Mouse (Mus musculus) heart, postnatal 14 days (tissue): ENCODE results near the gene Gm43951. TPM values are rescaled to one million over a fixed set of nuclear protein-coding genes. Genes with fewer than 3 reads are reported as not detected.
A peak's percentile ranks its signal among the peaks of the same experiment; 100 is the strongest.
"Not testable (repeated sequence)": the region's sequence is repeated elsewhere in the genome, so short reads cannot be mapped to it uniquely, and the experiment has no call there.

Source experiments
- DNase-seq, 2 experiments: peaks; one replicate each; pipeline ENCODE4 v3.0.0; 2021 to 2022
- intact Hi-C: fragments of 180-260 bp; cut with DNase I; formaldehyde crosslinking; loops from one replicate; pipeline ENCODE4 v1.15.1; 2025
- total RNA-seq, 2 experiments: library from RNA; stranded (reverse); gene quantifications; 2 replicates each; pipeline ENCODE4 v1.2.3; 2021

The Gm43951 gene
- total RNA-seq, 2 experiments from 2014 or later = 0.41 to 0.74 TPM

- peak; percentile 87 for DNase-seq
- intact Hi-C loops = loop anchor here (5.0 kb wide), 1 partner anchor 155 kb away; no protein-coding TSS in a partner anchor
These were observed 679 bp upstream of the Gm43951 start, which contains the start of the genes 4933427D14Rik and Txndc17 for GRCm38 (mm10) chr11:72207204-72207833. Gene 4933427D14Rik (minus strand): TSS chr11:72207459. Gene Txndc17 (plus strand): TSS chr11:72207547.

GRCm38 (mm10) chr11:72205256-72205655, 1.4 kb downstream of the Gm43951 start:
- intact Hi-C loops = loop anchor here (5.0 kb wide), 1 partner anchor 153 kb away; no protein-coding TSS in a partner anchor
- DNase-seq = no peak

- intact Hi-C loops = no loop called here
- DNase-seq = no peak
These were observed 3.2 kb downstream of the Gm43951 start for GRCm38 (mm10) chr11:72203440-72203839.

- intact Hi-C loops = no loop called here
- DNase-seq = no peak
These were observed 10.1 kb downstream of the Gm43951 start for GRCm38 (mm10) chr11:72196506-72196905.

- DNase-seq = no peak
- intact Hi-C loops = no loop called here
These were observed 12.4 kb downstream of the Gm43951 start for GRCm38 (mm10) chr11:72194259-72194658.

- DNase-seq = no peak
- intact Hi-C loops = no loop called here
These were observed 15.8 kb downstream of the Gm43951 start for GRCm38 (mm10) chr11:72190857-72191256.

GRCm38 (mm10) chr11:72184252-72184651, 22.4 kb downstream of the Gm43951 start:
- intact Hi-C loops = no loop called here
- no peak for DNase-seq

- intact Hi-C loops = no loop called here
- DNase-seq = no peak
These were observed 25.5 kb downstream of the Gm43951 start for GRCm38 (mm10) chr11:72181136-72181535.

- intact Hi-C loops = no loop called here
These were observed 26.1 kb downstream of the Gm43951 start for GRCm38 (mm10) chr11:72180556-72180955.

GRCm38 (mm10) chr11:72176553-72176952, 30.1 kb downstream of the Gm43951 start:
- intact Hi-C loops = no loop called here
- DNase-seq = no peak

More at GRCm38 (mm10) chr11:72180556-72180955, 26.1 kb downstream of the Gm43951 start:
- DNase-seq = no peak

GRCm38 (mm10) chr11:72175966-72176365, 30.7 kb downstream of the Gm43951 start:
- intact Hi-C loops = no loop called here
- no peak for DNase-seq

GRCm38 (mm10) chr11:72174721-72175120, 31.9 kb downstream of the Gm43951 start:
- intact Hi-C loops = no loop called here

GRCm38 (mm10) chr11:72173506-72173905, 33.1 kb downstream of the Gm43951 start:
- DNase-seq = no peak
- intact Hi-C loops = no loop called here

More at GRCm38 (mm10) chr11:72174721-72175120, 31.9 kb downstream of the Gm43951 start:
- DNase-seq = no peak

GRCm38 (mm10) chr11:72171906-72172305, 34.7 kb downstream of the Gm43951 start:
- intact Hi-C loops, DNase-seq: not testable (repeated sequence)

- intact Hi-C loops = no loop called here
- no peak for DNase-seq
These were observed 36.8 kb downstream of the Gm43951 start for GRCm38 (mm10) chr11:72169871-72170270.

GRCm38 (mm10) chr11:72163198-72163597, 43.4 kb downstream of the Gm43951 start:
- intact Hi-C loops = no loop called here
- DNase-seq = no peak

- no peak for DNase-seq
- intact Hi-C loops = no loop called here
These were observed 50.0 kb downstream of the Gm43951 start for GRCm38 (mm10) chr11:72156624-72157023.

- intact Hi-C loops = no loop called here
- no peak for DNase-seq
These were observed 50.6 kb downstream of the Gm43951 start for GRCm38 (mm10) chr11:72155981-72156428.

- intact Hi-C loops = no loop called here
- no peak for DNase-seq
These were observed 51.3 kb downstream of the Gm43951 start for GRCm38 (mm10) chr11:72155186-72155980.
